Mouse (Mus musculus) midbrain, embryonic 12.5 days (tissue): ENCODE results near the gene Spata17. TPM values are rescaled to one million over a fixed set of nuclear protein-coding genes. Genes with fewer than 3 reads are reported as not detected.

ENCODE experiments used
- ATAC-seq: fragments of 200-750 bp; cut with Nextera tagmentation; 2 replicates; pipeline ENCODE4 v1.8.0; 2017; ENCODE audit warnings: low read depth, moderate TSS enrichment, moderate library complexity; ENCODE audit not compliant: low FRiP score
- H3K27ac ChIP-seq: fragments of 300-500 bp; sonication (generic); replicated peaks from 2 replicates; pipeline ENCODE4 v1.5.1; 2016; ENCODE audit warnings: mild to moderate bottlenecking
- H3K27me3 ChIP-seq: fragments of 300-500 bp; sonication (generic); 2 replicates; pipeline ENCODE4 v1.6.1; 2016; ENCODE audit warnings: mild to moderate bottlenecking
- H3K36me3 ChIP-seq: fragments of 300-500 bp; sonication (generic); 2 replicates; pipeline ENCODE4 v1.6.1; 2016
- H3K4me1 ChIP-seq: fragments of 300-500 bp; sonication (generic); 2 replicates; pipeline ENCODE4 v1.6.1; 2016
- H3K4me2 ChIP-seq: fragments of 300-500 bp; sonication (generic); replicated peaks from 2 replicates; pipeline ENCODE4 v1.6.1; 2016; ENCODE audit warnings: mild to moderate bottlenecking, moderate library complexity
- H3K4me3 ChIP-seq: fragments of 300-500 bp; sonication (generic); 2 replicates; pipeline ENCODE4 v1.5.1; 2016; ENCODE audit warnings: mild to moderate bottlenecking
- H3K9ac ChIP-seq: fragments of 300-500 bp; sonication (generic); replicated peaks from 2 replicates; pipeline ENCODE4 v1.6.1; 2016; ENCODE audit warnings: mild to moderate bottlenecking, moderate library complexity
- H3K9me3 ChIP-seq: fragments of 300-500 bp; sonication (generic); 2 replicates; pipeline ENCODE4 v1.6.1; 2016; ENCODE audit warnings: mild to moderate bottlenecking
- WGBS: fragments of 180-500 bp; shearing (Covaris S2); methylation state at CpG from one replicate; pipeline ENCODE4 v1.1.7; 2016; 5-methylcytosine and 5-hydroxymethylcytosine counted together
- polyA plus RNA-seq: library from polyadenylated mRNA; unstranded; fragments of >200 nt; fragmentation: Nextera tagmentation; extraction: Ambion mirVana; gene quantifications from 2 replicates; pipeline ENCODE4 v1.2.1, GENCODE M21; 2016

Gene Spata17
- polyA plus RNA-seq, 1 experiment from 2014 or later: 1.2 TPM

DNA sequence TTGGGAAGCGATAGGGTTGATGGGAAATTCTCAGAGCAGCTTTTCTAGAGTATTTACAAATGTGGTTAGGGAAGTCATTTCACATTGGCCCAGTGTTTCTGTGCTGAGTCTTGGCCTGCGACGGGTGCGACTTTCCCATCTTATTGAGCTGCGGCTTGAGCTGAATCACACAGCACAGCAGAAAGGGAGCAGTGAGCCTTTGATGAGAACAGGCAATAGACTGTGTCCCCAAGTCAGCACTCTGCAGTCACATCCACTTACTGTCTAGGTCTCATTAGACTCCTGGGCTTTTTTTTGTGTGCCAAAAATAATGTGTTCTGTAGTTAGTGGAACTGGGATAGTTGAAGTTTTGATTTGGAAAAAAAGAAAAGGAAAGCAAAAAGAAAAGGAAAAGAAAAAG lies 15.0 kb upstream of the Spata17 start:
- Histone ChIP-seq H3K9ac (no peak overlapping the region), H3K4me2 (no peak overlapping the region), H3K27ac (no peak overlapping the region), H3K27me3 (no peaks in the 10 kb centered on the region), H3K4me1 (0 out of 2 replicates have a peak, but pooled peaks cover 3% of the 10 kb centered on the region), H3K9me3 (no peaks in the 10 kb centered on the region), H3K36me3 (peaks cover 33% of the 10 kb centered on the region), H3K4me3 (no peak overlapping the region)
- no peak for ATAC-seq
- WGBS: 93% methylated on average over 5 of the region's 5 CpGs

DNA sequence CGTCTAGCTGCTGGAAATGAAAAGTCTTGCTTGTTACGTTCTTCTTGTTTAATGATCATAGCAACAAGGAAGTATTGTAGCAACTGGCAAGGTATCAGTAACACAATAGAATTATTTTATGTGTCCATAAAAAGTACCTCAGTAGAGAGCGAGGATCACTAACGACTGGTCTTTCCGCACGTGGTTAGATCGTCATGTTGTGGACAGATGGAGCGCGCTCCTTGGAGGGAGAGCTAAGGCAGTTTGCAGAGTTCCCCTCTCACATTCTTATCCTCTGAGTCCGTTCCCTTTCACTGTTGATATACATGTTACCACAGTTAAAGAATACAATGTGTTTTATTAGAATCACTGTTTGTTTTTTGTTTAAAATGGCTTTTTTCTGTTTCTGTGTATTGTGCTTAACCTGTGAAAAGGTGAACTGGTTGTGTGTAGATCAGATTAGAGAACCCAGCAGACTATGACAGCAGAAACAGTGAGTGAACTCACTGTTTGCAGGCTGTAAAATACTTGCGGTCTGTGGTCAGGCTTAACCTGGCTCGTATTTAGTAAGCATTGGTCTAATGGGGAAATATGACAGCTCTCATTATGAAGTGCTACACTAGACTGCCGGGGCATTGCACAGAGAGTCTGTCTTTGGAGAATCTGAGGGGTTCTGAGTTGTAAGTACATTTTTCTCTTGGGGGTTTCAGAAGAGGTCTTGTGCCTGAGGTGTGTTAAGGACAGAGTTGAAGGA lies 13.3 kb upstream of the Spata17 start:
- 93% methylated on average over 13 of the region's 13 CpGs for WGBS
- no peak for ATAC-seq
- Histone ChIP-seq H3K4me2 (no peak overlapping the region), H3K36me3 (peaks cover 31% of the 10 kb centered on the region), H3K27me3 (no peaks in the 10 kb centered on the region), H3K9ac (no peak overlapping the region), H3K4me1 (0 out of 2 replicates have a peak, but pooled peaks cover 3% of the 10 kb centered on the region), H3K4me3 (no peak overlapping the region), H3K27ac (no peak overlapping the region), H3K9me3 (no peaks in the 10 kb centered on the region)

DNA sequence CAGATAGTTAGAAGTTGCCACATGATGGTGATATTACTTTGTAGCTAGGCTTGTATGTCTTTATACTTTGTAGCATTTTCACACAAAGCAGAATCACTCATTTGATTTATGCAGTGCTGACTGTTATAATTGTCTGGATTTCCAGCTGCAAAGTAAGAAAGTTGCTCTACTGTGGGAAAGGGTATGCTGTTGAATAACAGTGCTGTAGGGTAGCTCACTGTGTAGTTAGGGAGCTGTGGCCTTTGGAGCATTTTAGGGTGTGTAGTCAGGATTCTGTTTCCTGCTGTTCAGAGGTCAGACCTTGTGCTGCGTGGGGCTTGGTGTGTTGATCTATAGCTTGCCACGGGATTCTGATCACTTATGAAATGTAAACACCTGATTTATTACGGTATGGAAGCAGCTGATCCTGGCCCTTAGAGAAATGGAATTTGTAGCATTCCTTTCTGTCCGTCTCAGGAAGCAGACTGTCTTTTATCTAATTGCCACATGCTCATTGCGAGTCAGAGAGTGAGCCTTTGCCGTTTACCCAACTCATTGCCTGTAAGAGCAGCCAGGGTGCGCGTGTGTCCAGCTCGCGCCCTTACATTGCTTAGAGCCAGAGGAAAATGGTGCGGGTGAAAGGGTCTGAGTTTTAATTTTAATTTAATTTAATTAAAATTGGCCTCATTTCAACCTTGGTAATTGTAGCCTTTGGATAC lies 11.2 kb upstream of the Spata17 start:
- H3K4me3 ChIP-seq: no peak overlapping the region
- H3K27me3 ChIP-seq: no peaks in the 10 kb centered on the region
- peaks cover 23% of the 10 kb centered on the region for H3K36me3 ChIP-seq
- no peak overlapping the region for H3K27ac ChIP-seq
- no peak overlapping the region for H3K4me2 ChIP-seq
- 83% methylated on average over 11 of the region's 11 CpGs for WGBS
- H3K9me3 ChIP-seq: no peaks in the 10 kb centered on the region
- no peaks in the 10 kb centered on the region for H3K4me1 ChIP-seq
- H3K9ac ChIP-seq: no peak overlapping the region
- ATAC-seq: no peak

DNA sequence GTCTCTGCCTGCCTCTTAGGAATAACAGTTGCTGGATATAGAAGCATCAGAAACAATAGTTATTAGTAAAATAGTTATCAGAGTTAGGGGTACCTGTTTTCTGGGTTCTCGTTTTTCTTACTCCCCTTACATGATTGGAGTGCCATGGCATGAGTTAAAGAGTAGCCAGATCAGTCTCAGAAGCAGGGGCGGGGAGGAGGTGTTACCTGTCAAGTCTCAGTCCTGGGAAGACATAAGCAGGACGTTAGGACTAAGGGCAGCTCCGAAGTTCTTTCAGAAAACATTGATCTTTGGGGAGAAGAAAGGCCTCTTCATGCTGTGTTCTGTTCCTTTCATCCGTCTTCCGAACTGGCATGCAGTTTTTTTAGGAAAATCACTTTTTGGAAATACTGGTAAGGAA lies 5.5 kb upstream of the Spata17 start:
- Histone ChIP-seq H3K4me2 (no peak overlapping the region), H3K36me3 (peaks cover 3% of the 10 kb centered on the region), H3K4me1 (peaks cover 5% of the 10 kb centered on the region), H3K9ac (no peak overlapping the region), H3K9me3 (no peaks in the 10 kb centered on the region), H3K4me3 (no peak overlapping the region), H3K27ac (no peak overlapping the region), H3K27me3 (no peaks in the 10 kb centered on the region)
- WGBS: 83% methylated on average over 6 of the region's 6 CpGs
- ATAC-seq: no peak

DNA sequence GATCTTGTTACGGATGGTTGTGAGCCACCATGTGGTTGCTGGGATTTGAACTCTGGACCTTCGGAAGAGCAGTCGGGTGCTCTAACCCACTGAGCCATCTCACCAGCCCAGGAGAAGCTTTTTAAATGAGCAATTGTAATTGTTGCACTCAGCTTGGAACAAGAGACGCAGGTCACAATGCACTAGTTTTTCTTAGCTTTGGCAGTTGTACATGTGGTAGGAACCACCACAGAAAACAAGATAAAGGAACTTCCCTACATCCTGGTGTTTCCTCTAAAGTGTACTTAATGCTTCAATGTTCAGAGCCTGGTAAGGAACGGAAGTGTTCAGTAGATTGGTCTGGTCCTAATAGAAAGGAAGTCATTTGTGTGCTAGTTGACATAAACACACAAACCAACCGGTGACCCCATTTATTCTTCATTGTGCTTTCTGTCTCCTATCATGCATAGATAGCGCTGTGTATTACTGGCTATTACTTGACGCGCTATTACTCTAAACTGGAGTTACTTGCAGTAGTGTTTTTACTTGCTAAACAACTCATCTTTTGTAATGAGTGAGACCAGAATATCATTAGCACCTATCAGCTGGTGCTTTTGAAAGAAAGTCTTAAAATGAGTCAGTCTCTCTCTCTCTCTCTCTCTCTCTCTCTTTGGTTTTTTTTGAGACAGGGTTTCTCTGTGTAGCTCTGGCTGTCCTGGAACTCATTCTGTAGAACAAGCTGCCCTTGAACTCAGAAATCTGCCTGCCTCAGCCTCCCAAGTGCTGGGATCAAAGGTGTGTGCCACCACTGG lies 1.6 kb upstream of the Spata17 start:
- H3K27ac ChIP-seq: no peak overlapping the region
- no peak for ATAC-seq
- H3K36me3 ChIP-seq: no peaks in the 10 kb centered on the region
- WGBS: 93% methylated on average over 9 of the region's 9 CpGs
- H3K4me2 ChIP-seq: no peak overlapping the region
- no peak overlapping the region for H3K4me3 ChIP-seq
- H3K4me1 ChIP-seq: peaks cover 5% of the 10 kb centered on the region
- H3K9ac ChIP-seq: no peak overlapping the region
- H3K9me3 ChIP-seq: no peaks in the 10 kb centered on the region
- no peaks in the 10 kb centered on the region for H3K27me3 ChIP-seq

DNA sequence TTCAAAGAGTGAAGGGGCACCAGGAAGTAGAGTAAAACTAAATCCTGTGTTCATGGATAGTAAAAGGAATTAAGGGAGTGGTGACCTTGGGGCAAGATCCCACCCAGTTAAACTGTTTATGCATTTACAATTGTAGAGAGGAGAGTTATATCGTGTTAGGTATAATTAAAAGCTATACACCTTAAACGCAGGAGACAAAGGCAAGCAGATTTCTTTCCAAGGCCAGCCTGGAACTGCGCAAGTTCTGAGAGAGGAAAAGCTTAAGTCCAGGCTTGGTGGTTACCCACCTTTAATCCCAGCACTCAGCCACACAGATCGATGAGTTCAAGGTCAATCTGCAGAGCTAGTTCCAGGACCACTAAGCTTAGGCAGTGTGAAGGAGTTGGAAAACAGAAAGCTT lies 4.5 kb downstream of the Spata17 start:
- no peak overlapping the region for H3K4me2 ChIP-seq
- no peak overlapping the region for H3K9ac ChIP-seq
- no peaks in the 10 kb centered on the region for H3K9me3 ChIP-seq
- H3K36me3 ChIP-seq: no peaks in the 10 kb centered on the region
- H3K4me3 ChIP-seq: no peak overlapping the region
- no peak for ATAC-seq
- H3K4me1 ChIP-seq: peaks cover under 1% of the 10 kb centered on the region; the same call in 1 of the 2 replicates
- 83% methylated on average over 4 of the region's 4 CpGs for WGBS
- H3K27me3 ChIP-seq: no peaks in the 10 kb centered on the region
- no peak overlapping the region for H3K27ac ChIP-seq

DNA sequence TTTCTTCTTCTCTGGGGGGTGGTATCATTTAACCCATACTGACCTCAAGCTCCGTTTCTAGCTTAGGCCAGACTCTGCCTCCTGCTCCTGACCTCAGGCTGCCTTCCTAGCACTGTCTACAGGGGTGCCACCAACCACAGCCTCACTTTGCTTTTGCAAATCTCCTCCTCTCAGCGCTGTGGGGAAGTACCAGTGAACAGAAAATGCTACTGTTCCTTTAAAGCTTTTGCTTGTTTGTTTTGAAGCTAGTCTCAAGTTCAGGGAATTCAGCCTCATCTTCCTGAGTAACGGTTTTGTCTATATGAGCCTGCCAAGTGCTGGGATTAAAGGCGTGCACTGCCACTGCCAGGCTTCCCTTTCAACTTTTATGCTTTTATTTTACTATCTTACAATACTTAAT lies 5.8 kb downstream of the Spata17 start:
- Histone ChIP-seq H3K27me3 (no peaks in the 10 kb centered on the region), H3K36me3 (no peaks in the 10 kb centered on the region), H3K4me1 (no peaks in the 10 kb centered on the region), H3K27ac (no peak overlapping the region), H3K9ac (no peak overlapping the region), H3K4me2 (no peak overlapping the region), H3K9me3 (no peaks in the 10 kb centered on the region), H3K4me3 (no peak overlapping the region)
- no peak for ATAC-seq
- WGBS: 59% methylated on average over 4 of the region's 4 CpGs

DNA sequence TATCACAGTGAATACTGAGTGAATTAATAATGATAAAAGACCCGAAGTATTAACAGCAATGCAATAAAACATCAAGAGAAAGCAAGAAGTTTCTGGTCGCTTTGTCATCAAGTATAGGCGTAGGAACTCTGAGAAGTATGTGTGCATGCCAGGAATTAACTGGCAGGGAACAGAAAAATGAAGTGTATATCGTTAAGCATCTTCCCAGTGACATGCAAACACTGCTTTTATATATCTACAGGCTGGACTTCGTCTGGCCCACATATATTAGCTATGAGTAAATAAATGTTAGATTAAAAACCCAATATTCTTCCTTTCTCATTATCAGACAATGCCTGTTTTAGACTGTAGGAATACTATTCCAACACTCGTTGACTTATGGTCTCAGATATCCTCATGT lies 9.8 kb downstream of the Spata17 start:
- Histone ChIP-seq H3K36me3 (no peaks in the 10 kb centered on the region), H3K9me3 (no peaks in the 10 kb centered on the region), H3K9ac (no peak overlapping the region), H3K4me2 (no peak overlapping the region), H3K4me3 (no peak overlapping the region), H3K4me1 (no peaks in the 10 kb centered on the region), H3K27me3 (no peaks in the 10 kb centered on the region), H3K27ac (no peak overlapping the region)
- WGBS: 87% methylated on average over 6 of the region's 6 CpGs
- ATAC-seq: no peak

DNA sequence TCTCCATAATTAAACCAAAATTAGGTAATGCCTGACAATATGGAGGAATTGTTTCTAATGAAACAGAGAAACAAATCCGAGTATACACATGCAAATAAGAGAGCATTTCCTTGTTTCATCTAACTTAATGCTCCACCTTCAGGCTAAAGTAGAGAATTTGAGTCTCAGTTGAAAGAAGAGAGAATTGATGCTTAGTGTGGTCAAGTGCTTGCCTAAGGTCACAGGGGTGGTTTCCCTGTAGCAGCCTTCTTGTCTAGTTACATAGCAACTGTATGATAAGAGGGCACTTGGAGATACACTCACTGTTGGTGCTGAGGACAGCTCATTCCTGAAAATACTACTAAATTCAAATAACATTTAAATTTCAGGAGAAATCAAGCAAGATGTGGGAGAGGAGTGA lies 36.7 kb downstream of the Spata17 start:
- Histone ChIP-seq H3K4me2 (no peak overlapping the region), H3K4me1 (no peaks in the 10 kb centered on the region), H3K9ac (no peak overlapping the region), H3K27ac (no peak overlapping the region), H3K9me3 (no peaks in the 10 kb centered on the region), H3K36me3 (no peaks in the 10 kb centered on the region), H3K4me3 (no peak overlapping the region), H3K27me3 (no peaks in the 10 kb centered on the region)
- no peak for ATAC-seq
- WGBS: 51% methylated on average over 1 of the region's 1 CpGs

DNA sequence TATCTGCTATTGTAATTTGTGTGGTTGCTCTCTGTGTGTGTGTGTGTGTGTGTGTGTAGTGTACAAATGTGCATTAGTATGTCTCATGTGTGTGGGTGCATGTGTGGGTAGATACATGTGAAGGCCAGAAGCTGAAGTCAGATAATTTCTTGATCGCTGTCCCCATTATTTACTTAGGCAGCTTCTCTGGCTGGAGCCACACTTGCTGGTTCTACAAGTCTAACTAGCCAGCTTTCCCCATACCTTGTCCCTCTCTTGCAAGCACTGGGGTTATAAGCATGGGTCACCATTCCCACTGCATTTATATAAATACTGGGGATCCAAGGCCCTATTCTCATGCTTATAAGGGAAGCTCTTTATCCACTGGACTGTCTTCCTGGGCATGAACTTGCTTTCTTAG lies 39.3 kb downstream of the Spata17 start:
- Histone ChIP-seq H3K9ac (no peak overlapping the region), H3K4me2 (no peak overlapping the region), H3K27ac (no peak overlapping the region), H3K9me3 (no peaks in the 10 kb centered on the region), H3K36me3 (no peaks in the 10 kb centered on the region), H3K4me3 (no peak overlapping the region), H3K27me3 (no peaks in the 10 kb centered on the region), H3K4me1 (no peaks in the 10 kb centered on the region)
- 100% methylated on average over 1 of the region's 1 CpGs for WGBS
- no peak for ATAC-seq

DNA sequence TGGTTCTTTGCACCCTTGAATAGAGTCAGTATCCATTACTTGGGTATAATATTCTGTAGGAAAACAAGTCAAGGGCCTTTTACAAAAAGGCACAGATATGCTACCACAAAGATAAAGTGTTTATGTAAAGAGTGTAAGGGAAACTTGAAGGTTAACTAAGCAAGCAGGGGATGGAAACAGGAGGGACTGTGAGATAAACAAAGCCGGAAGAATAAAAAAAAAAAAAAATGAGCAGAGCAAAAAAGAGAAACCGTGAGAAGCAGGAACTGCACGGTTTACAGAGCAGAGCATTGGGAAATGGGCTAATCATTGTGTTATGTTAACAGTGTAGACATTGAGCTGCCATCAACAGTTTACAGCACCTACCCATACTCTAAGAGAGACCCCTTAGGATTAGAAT lies 44.9 kb downstream of the Spata17 start:
- no peak overlapping the region for H3K4me2 ChIP-seq
- WGBS: 93% methylated on average over 3 of the region's 3 CpGs
- no peak overlapping the region for H3K9ac ChIP-seq
- ATAC-seq: no peak
- H3K27me3 ChIP-seq: no peaks in the 10 kb centered on the region
- no peak overlapping the region for H3K27ac ChIP-seq
- H3K36me3 ChIP-seq: no peaks in the 10 kb centered on the region
- no peaks in the 10 kb centered on the region for H3K9me3 ChIP-seq
- H3K4me3 ChIP-seq: no peak overlapping the region
- no peaks in the 10 kb centered on the region for H3K4me1 ChIP-seq

DNA sequence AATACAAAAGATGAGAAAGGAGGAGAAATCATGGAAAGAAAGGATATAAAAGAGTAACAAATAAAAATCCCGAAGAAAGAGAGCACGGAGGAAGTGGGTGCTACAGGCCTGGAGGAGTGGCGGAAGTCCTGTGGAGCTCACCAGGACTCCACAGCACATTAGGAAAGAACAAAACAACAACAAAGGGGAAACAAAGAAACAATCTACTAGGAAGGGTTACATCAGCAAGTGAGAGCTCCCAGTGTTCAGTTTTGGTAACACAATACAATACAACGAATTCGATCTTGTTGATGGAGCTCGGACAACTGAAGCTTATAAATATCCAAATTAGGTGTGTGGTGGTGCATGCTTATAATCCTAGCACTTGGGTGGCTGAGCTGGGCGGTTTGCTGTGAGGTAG lies 45.6 kb downstream of the Spata17 start:
- H3K4me3 ChIP-seq: no peak overlapping the region
- WGBS: 69% methylated on average over 7 of the region's 7 CpGs
- H3K36me3 ChIP-seq: no peaks in the 10 kb centered on the region
- H3K4me1 ChIP-seq: no peaks in the 10 kb centered on the region
- no peak overlapping the region for H3K27ac ChIP-seq
- H3K4me2 ChIP-seq: no peak overlapping the region
- no peaks in the 10 kb centered on the region for H3K9me3 ChIP-seq
- no peak overlapping the region for H3K9ac ChIP-seq
- ATAC-seq: no peak
- H3K27me3 ChIP-seq: no peaks in the 10 kb centered on the region
